Mouse (Mus musculus): ENCODE measurements around the gene Capn2. TPM values are rescaled to one million over a fixed set of nuclear protein-coding genes. Genes with fewer than 3 reads are reported as not detected.
A peak's percentile ranks its signal among the peaks of the same experiment; 100 is the strongest.

The Capn2 gene
- polyA plus RNA-seq, 1 experiment from 2014 or later: 91.6 TPM

GRCm38 (mm10) chr1:182475005-182475796 is 42.2 kb downstream of the Capn2 start:
- WGBS: 78% methylated on average over 5 of the region's 5 CpGs
- Histone ChIP-seq H3K27me3 (ENCODE audit: control insufficient read depth, insufficient read depth, low read length) (no peaks in the 10 kb centered on the region), H3K9ac (ENCODE audit: low read length) (no peak overlapping the region), H3K4me3 (ENCODE audit: low read depth, low read length) (no peak overlapping the region), H3K9me3 (ENCODE audit: control insufficient read depth, low read length) (no peaks in the 10 kb centered on the region), H3K36me3 (ENCODE audit: control insufficient read depth, insufficient read depth, low read length) (peaks cover 2% of the 10 kb centered on the region; the same call in 1 of the 2 replicates), H3K4me2 (ENCODE audit: low read depth, low read length, severe bottlenecking) (no peak overlapping the region), H3K27ac (ENCODE audit: low read depth, low read length) (no peak overlapping the region), H3K4me1 (replicated peaks; ENCODE audit: control insufficient read depth, insufficient read depth, low read length) (no peaks in the 10 kb centered on the region)
- ATAC-seq (replicated peaks; ENCODE audit: low FRiP score) (no peak), DNase-seq (ENCODE audit: low spot score) (no peak)

- ATAC-seq (replicated peaks; ENCODE audit: low FRiP score): no peak
- H3K4me2 ChIP-seq (ENCODE audit: low read depth, low read length, severe bottlenecking): no peak overlapping the region
- no peaks in the 10 kb centered on the region for H3K27me3 ChIP-seq (ENCODE audit: control insufficient read depth, insufficient read depth, low read length)
- H3K9ac ChIP-seq (ENCODE audit: low read length): no peak overlapping the region
- no peaks in the 10 kb centered on the region for H3K9me3 ChIP-seq (ENCODE audit: control insufficient read depth, low read length)
- H3K36me3 ChIP-seq (ENCODE audit: control insufficient read depth, insufficient read depth, low read length): no peaks in the 10 kb centered on the region; the same call in 1 of the 2 replicates
- no peaks in the 10 kb centered on the region for H3K4me1 ChIP-seq (replicated peaks; ENCODE audit: control insufficient read depth, insufficient read depth, low read length)
- no peak overlapping the region for H3K4me3 ChIP-seq (ENCODE audit: low read depth, low read length)
- H3K27ac ChIP-seq (ENCODE audit: low read depth, low read length): no peak overlapping the region
- WGBS: 89% methylated on average over 4 of the region's 4 CpGs
- DNase-seq (ENCODE audit: low spot score): no peak
Measured at GRCm38 (mm10) chr1:182465978-182466377, 51.4 kb downstream of the Capn2 start.

DNA sequence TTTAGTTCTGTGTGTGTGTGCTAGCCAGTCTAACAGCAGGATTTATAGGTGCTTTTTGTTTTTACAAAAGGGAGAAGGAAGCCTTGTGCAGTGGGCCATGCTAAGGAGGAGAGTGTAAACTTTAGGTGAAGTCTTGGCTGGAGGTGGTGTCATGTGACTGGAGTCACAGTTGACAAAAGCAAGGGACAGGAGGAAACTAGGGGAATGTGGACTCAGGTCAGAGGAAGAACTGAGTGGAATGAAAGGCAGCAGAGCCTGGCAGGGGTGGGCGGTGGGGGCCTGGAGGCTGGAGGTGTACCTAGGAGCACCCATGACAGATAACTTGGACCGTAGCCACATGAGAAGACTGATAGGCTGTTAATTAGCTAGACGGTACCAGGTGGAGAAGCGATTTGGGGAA is 52.1 kb downstream of the Capn2 start:
- Histone ChIP-seq H3K4me1 (replicated peaks; ENCODE audit: control insufficient read depth, insufficient read depth, low read length) (no peaks in the 10 kb centered on the region), H3K4me3 (ENCODE audit: low read depth, low read length) (no peak overlapping the region), H3K36me3 (ENCODE audit: control insufficient read depth, insufficient read depth, low read length) (no peaks in the 10 kb centered on the region; the same call in 1 of the 2 replicates), H3K27ac (ENCODE audit: low read depth, low read length) (no peak overlapping the region), H3K9me3 (ENCODE audit: control insufficient read depth, low read length) (no peaks in the 10 kb centered on the region), H3K9ac (ENCODE audit: low read length) (no peak overlapping the region), H3K27me3 (ENCODE audit: control insufficient read depth, insufficient read depth, low read length) (no peaks in the 10 kb centered on the region), H3K4me2 (ENCODE audit: low read depth, low read length, severe bottlenecking) (no peak overlapping the region)
- DNase-seq (ENCODE audit: low spot score) (peak; percentile 46), ATAC-seq (replicated peaks; ENCODE audit: low FRiP score) (no peak)
- WGBS: 87% methylated on average over 4 of the region's 4 CpGs

DNA sequence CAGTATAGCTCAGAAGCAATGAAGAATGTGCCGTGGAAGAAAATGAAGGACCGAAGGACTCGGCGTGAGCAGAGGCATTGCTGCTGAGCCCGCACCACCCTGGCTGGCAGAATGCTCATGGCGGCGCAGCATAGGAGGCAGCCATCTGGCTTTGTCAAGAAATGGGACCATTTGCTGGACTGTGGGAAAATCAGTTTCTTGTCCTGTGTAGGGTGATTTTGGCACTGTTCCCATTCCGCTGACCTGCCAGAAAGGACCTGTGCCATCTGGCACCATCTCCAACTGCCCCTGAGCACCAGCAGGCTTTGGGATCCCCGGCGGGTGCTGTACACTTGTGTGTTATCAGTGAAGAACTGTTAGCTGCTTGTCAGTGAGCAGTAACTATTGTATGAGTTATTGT is 55.6 kb downstream of the Capn2 start:
- Histone ChIP-seq H3K4me3 (ENCODE audit: low read depth, low read length) (no peak overlapping the region), H3K4me2 (ENCODE audit: low read depth, low read length, severe bottlenecking) (no peak overlapping the region), H3K36me3 (ENCODE audit: control insufficient read depth, insufficient read depth, low read length) (no peaks in the 10 kb centered on the region; the same call in 1 of the 2 replicates), H3K27ac (ENCODE audit: low read depth, low read length) (no peak overlapping the region), H3K27me3 (ENCODE audit: control insufficient read depth, insufficient read depth, low read length) (no peaks in the 10 kb centered on the region), H3K4me1 (replicated peaks; ENCODE audit: control insufficient read depth, insufficient read depth, low read length) (no peaks in the 10 kb centered on the region), H3K9ac (ENCODE audit: low read length) (no peak overlapping the region), H3K9me3 (ENCODE audit: control insufficient read depth, low read length) (no peaks in the 10 kb centered on the region)
- DNase-seq (ENCODE audit: low spot score) (no peak), ATAC-seq (replicated peaks; ENCODE audit: low FRiP score) (no peak)
- WGBS: 96% methylated on average over 10 of the region's 10 CpGs

DNA sequence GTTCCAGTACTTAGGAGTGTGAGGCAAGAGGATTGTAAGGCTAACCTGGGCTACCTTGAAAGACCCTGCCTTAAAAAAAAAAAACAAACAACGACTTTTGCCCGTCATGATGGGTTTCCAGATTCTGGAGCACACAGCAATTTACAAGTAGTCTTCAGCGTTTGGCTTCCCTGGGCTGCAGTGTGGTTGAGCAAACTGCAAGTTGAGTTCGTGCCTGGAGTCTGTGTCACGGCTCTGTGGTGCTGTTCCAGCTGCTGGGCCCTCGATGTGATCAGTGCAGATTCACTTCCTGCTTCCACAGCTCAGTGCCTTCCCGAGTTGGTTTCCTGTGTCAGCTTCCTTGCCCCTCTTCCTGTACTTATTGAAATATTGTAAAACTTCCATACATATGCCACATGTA is 56.1 kb downstream of the Capn2 start:
- Histone ChIP-seq H3K36me3 (ENCODE audit: control insufficient read depth, insufficient read depth, low read length) (no peaks in the 10 kb centered on the region; the same call in 1 of the 2 replicates), H3K4me1 (replicated peaks; ENCODE audit: control insufficient read depth, insufficient read depth, low read length) (no peaks in the 10 kb centered on the region), H3K4me3 (ENCODE audit: low read depth, low read length) (no peak overlapping the region), H3K9me3 (ENCODE audit: control insufficient read depth, low read length) (no peaks in the 10 kb centered on the region), H3K27me3 (ENCODE audit: control insufficient read depth, insufficient read depth, low read length) (no peaks in the 10 kb centered on the region), H3K4me2 (ENCODE audit: low read depth, low read length, severe bottlenecking) (no peak overlapping the region), H3K9ac (ENCODE audit: low read length) (no peak overlapping the region), H3K27ac (ENCODE audit: low read depth, low read length) (no peak overlapping the region)
- WGBS: 88% methylated on average over 7 of the region's 7 CpGs
- ATAC-seq (replicated peaks; ENCODE audit: low FRiP score) (no peak), DNase-seq (ENCODE audit: low spot score) (no peak)

- no peak for DNase-seq (ENCODE audit: low spot score)
- H3K4me2 ChIP-seq (ENCODE audit: low read depth, low read length, severe bottlenecking): no peak overlapping the region
- no peaks in the 10 kb centered on the region; the same call in 1 of the 2 replicates for H3K36me3 ChIP-seq (ENCODE audit: control insufficient read depth, insufficient read depth, low read length)
- no peaks in the 10 kb centered on the region for H3K27me3 ChIP-seq (ENCODE audit: control insufficient read depth, insufficient read depth, low read length)
- no peaks in the 10 kb centered on the region for H3K9me3 ChIP-seq (ENCODE audit: control insufficient read depth, low read length)
- no peak overlapping the region for H3K4me3 ChIP-seq (ENCODE audit: low read depth, low read length)
- H3K27ac ChIP-seq (ENCODE audit: low read depth, low read length): no peak overlapping the region
- H3K9ac ChIP-seq (ENCODE audit: low read length): no peak overlapping the region
- WGBS: 82% methylated on average over 13 of the region's 13 CpGs
- ATAC-seq (replicated peaks; ENCODE audit: low FRiP score): no peak
- no peaks in the 10 kb centered on the region for H3K4me1 ChIP-seq (replicated peaks; ENCODE audit: control insufficient read depth, insufficient read depth, low read length)
Measured at GRCm38 (mm10) chr1:182460291-182461244, 56.8 kb downstream of the Capn2 start.

DNA sequence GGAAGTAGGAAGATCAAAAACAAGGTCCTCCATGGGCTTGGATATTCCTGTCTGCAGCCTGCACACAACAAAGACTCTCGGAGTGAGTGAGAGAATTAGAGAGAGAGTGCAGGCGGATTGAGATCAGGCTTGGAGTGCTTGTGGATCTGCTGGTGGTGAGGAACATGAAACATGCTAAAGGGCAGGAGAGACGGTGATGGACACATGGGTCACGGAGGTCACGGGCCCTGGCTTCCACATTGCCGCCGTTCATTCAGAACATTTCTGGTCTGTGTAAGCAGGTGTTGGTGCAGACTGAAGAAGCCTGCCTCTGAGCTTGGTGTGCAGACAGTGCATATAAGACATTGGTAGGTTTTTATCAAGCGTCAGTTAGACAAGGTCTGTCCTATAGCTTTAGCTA is 58.0 kb downstream of the Capn2 start:
- Histone ChIP-seq H3K27ac (ENCODE audit: low read depth, low read length) (no peak overlapping the region), H3K4me3 (ENCODE audit: low read depth, low read length) (no peak overlapping the region), H3K4me1 (replicated peaks; ENCODE audit: control insufficient read depth, insufficient read depth, low read length) (no peaks in the 10 kb centered on the region), H3K9me3 (ENCODE audit: control insufficient read depth, low read length) (no peaks in the 10 kb centered on the region), H3K4me2 (ENCODE audit: low read depth, low read length, severe bottlenecking) (no peak overlapping the region), H3K9ac (ENCODE audit: low read length) (no peak overlapping the region), H3K27me3 (ENCODE audit: control insufficient read depth, insufficient read depth, low read length) (no peaks in the 10 kb centered on the region), H3K36me3 (ENCODE audit: control insufficient read depth, insufficient read depth, low read length) (no peaks in the 10 kb centered on the region; the same call in 1 of the 2 replicates)
- ATAC-seq (replicated peaks; ENCODE audit: low FRiP score) (no peak), DNase-seq (ENCODE audit: low spot score) (no peak)
- WGBS: 86% methylated on average over 8 of the region's 8 CpGs

DNA sequence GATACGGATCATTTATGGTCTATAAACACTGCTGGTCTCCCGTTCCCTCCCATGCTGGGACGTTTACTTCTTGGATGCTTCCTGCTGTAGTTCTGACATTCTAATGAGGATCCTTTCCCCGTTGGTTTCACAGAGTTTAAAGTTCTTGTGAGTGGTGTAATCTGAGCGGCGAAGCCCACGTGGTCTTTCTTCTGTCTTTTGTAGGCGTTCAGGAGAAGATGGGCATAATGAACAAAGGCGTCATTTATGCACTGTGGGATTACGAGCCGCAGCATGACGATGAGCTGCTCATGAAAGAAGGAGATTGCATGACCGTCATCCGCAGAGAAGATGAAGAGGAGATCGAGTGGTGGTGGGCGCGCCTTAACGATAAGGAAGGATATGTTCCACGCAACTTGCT is 58.9 kb downstream of the Capn2 start:
- no peak for ATAC-seq (replicated peaks; ENCODE audit: low FRiP score)
- no peak overlapping the region for H3K4me3 ChIP-seq (ENCODE audit: low read depth, low read length)
- no peak for DNase-seq (ENCODE audit: low spot score)
- WGBS: 87% methylated on average over 19 of the region's 19 CpGs
- H3K4me1 ChIP-seq (replicated peaks; ENCODE audit: control insufficient read depth, insufficient read depth, low read length): no peaks in the 10 kb centered on the region
- no peak overlapping the region for H3K4me2 ChIP-seq (ENCODE audit: low read depth, low read length, severe bottlenecking)
- no peaks in the 10 kb centered on the region for H3K9me3 ChIP-seq (ENCODE audit: control insufficient read depth, low read length)
- no peak overlapping the region for H3K9ac ChIP-seq (ENCODE audit: low read length)
- no peak overlapping the region for H3K27ac ChIP-seq (ENCODE audit: low read depth, low read length)
- no peaks in the 10 kb centered on the region for H3K27me3 ChIP-seq (ENCODE audit: control insufficient read depth, insufficient read depth, low read length)
- H3K36me3 ChIP-seq (ENCODE audit: control insufficient read depth, insufficient read depth, low read length): peaks cover 2% of the 10 kb centered on the region; the same call in 1 of the 2 replicates
